Mouse (Mus musculus): ENCODE measurements around the gene S100a10. TPM values are rescaled to one million over a fixed set of nuclear protein-coding genes. Genes with fewer than 3 reads are reported as not detected.
"Not testable (repeated sequence)": the region's sequence is repeated elsewhere in the genome, so short reads cannot be mapped to it uniquely, and the experiment has no call there.

Gene S100a10
- total and polyA plus RNA-seq, 2 experiments from 2014 or later, result 68.9 to 134 TPM

- Histone ChIP-seq H3K36me3 (ENCODE audit: insufficient read depth, low read length) (no peaks in the 10 kb centered on the region), H3K27me3 (ENCODE audit: insufficient read depth, low read length) (no peaks in the 10 kb centered on the region), H3K9me3 (ENCODE audit: low read length) (no peaks in the 10 kb centered on the region), H3K27ac (ENCODE audit: low read depth, low read length) (no peak overlapping the region), H3K4me3 (ENCODE audit: low read depth, low read length) (no peak overlapping the region), H3K4me1 (ENCODE audit: insufficient read depth, low read length) (no peaks in the 10 kb centered on the region), H3K9ac (replicated peaks; ENCODE audit: low read length, poor library complexity, severe bottlenecking) (no peak overlapping the region), H3K4me2 (ENCODE audit: low read depth, low read length, poor library complexity, severe bottlenecking) (no peak overlapping the region)
- TF ChIP-seq CTCF (IDR thresholded peaks at IDR 0.05), result no peak
- 40% methylated on average over 2 of the region's 2 CpGs for WGBS
- no peak for ATAC-seq (ENCODE audit: low FRiP score)
- DNase-seq (ENCODE audit: low spot score), result no peak
Observed at GRCm38 (mm10) chr3:93537068-93537576, 17.8 kb upstream of the S100a10 start.

GRCm38 (mm10) chr3:93538486-93538885 lies 16.4 kb upstream of the S100a10 start:
- no peaks in the 10 kb centered on the region for H3K36me3 ChIP-seq (ENCODE audit: insufficient read depth, low read length)
- H3K9ac ChIP-seq (replicated peaks; ENCODE audit: low read length, poor library complexity, severe bottlenecking), result no peak overlapping the region
- no peak for DNase-seq (ENCODE audit: low spot score)
- H3K9me3 ChIP-seq (ENCODE audit: low read length), result no peaks in the 10 kb centered on the region
- TF ChIP-seq CTCF (IDR thresholded peaks at IDR 0.05), result no peak
- ATAC-seq (ENCODE audit: low FRiP score), result no peak
- WGBS, result 81% methylated on average over 2 of the region's 2 CpGs
- no peak overlapping the region for H3K4me3 ChIP-seq (ENCODE audit: low read depth, low read length)
- H3K4me2 ChIP-seq (ENCODE audit: low read depth, low read length, poor library complexity, severe bottlenecking), result no peak overlapping the region
- H3K27ac ChIP-seq (ENCODE audit: low read depth, low read length), result no peak overlapping the region
- no peaks in the 10 kb centered on the region for H3K4me1 ChIP-seq (ENCODE audit: insufficient read depth, low read length)
- H3K27me3 ChIP-seq (ENCODE audit: insufficient read depth, low read length), result no peaks in the 10 kb centered on the region

- Histone ChIP-seq H3K36me3 (ENCODE audit: insufficient read depth, low read length) (no peaks in the 10 kb centered on the region), H3K9me3 (ENCODE audit: low read length) (no peaks in the 10 kb centered on the region), H3K27me3 (ENCODE audit: insufficient read depth, low read length) (no peaks in the 10 kb centered on the region), H3K9ac (replicated peaks; ENCODE audit: low read length, poor library complexity, severe bottlenecking) (no peak overlapping the region), H3K27ac (ENCODE audit: low read depth, low read length) (no peak overlapping the region), H3K4me1 (ENCODE audit: insufficient read depth, low read length) (no peaks in the 10 kb centered on the region), H3K4me2 (ENCODE audit: low read depth, low read length, poor library complexity, severe bottlenecking) (no peak overlapping the region), H3K4me3 (ENCODE audit: low read depth, low read length) (no peak overlapping the region)
- no peak for TF ChIP-seq CTCF (IDR thresholded peaks at IDR 0.05)
- 61% methylated on average over 2 of the region's 2 CpGs for WGBS
- DNase-seq (ENCODE audit: low spot score), result no peak
- no peak for ATAC-seq (ENCODE audit: low FRiP score)
Observed at GRCm38 (mm10) chr3:93541501-93541900, 13.4 kb upstream of the S100a10 start.

- not testable (repeated sequence) for DNase-seq (ENCODE audit: low spot score); H3K27ac ChIP-seq (ENCODE audit: low read depth, low read length); H3K36me3 ChIP-seq (ENCODE audit: insufficient read depth, low read length); H3K9me3 ChIP-seq (ENCODE audit: low read length); H3K9ac ChIP-seq (replicated peaks; ENCODE audit: low read length, poor library complexity, severe bottlenecking); H3K4me3 ChIP-seq (ENCODE audit: low read depth, low read length); ATAC-seq (ENCODE audit: low FRiP score); H3K27me3 ChIP-seq (ENCODE audit: insufficient read depth, low read length); H3K4me2 ChIP-seq (ENCODE audit: low read depth, low read length, poor library complexity, severe bottlenecking); H3K4me1 ChIP-seq (ENCODE audit: insufficient read depth, low read length)
- 84% methylated on average over 6 of the region's 6 CpGs for WGBS
Observed at GRCm38 (mm10) chr3:93544170-93544569, 10.7 kb upstream of the S100a10 start.

- TF ChIP-seq CTCF (IDR thresholded peaks at IDR 0.05), result peak; percentile 85
- Histone ChIP-seq H3K4me2 (ENCODE audit: low read depth, low read length, poor library complexity, severe bottlenecking) (no peak overlapping the region), H3K4me3 (ENCODE audit: low read depth, low read length) (no peak overlapping the region), H3K27me3 (ENCODE audit: insufficient read depth, low read length) (no peaks in the 10 kb centered on the region), H3K4me1 (ENCODE audit: insufficient read depth, low read length) (no peaks in the 10 kb centered on the region), H3K36me3 (ENCODE audit: insufficient read depth, low read length) (no peaks in the 10 kb centered on the region), H3K9ac (replicated peaks; ENCODE audit: low read length, poor library complexity, severe bottlenecking) (no peak overlapping the region), H3K27ac (ENCODE audit: low read depth, low read length) (no peak overlapping the region), H3K9me3 (ENCODE audit: low read length) (no peaks in the 10 kb centered on the region)
- DNase-seq (ENCODE audit: low spot score), result peak; percentile 81
- peak; percentile 44; the same call in 1 of the 2 replicates for ATAC-seq (ENCODE audit: low FRiP score)
- WGBS, result 33% methylated on average over 7 of the region's 7 CpGs
Observed at GRCm38 (mm10) chr3:93547099-93547648, 7.7 kb upstream of the S100a10 start.

- no peaks in the 10 kb centered on the region for H3K27me3 ChIP-seq (ENCODE audit: insufficient read depth, low read length)
- no peaks in the 10 kb centered on the region for H3K9me3 ChIP-seq (ENCODE audit: low read length)
- no peak overlapping the region for H3K27ac ChIP-seq (ENCODE audit: low read depth, low read length)
- H3K4me2 ChIP-seq (ENCODE audit: low read depth, low read length, poor library complexity, severe bottlenecking), result no peak overlapping the region
- DNase-seq (ENCODE audit: low spot score), result no peak
- WGBS, result 84% methylated on average over 20 of the region's 20 CpGs
- no peaks in the 10 kb centered on the region for H3K36me3 ChIP-seq (ENCODE audit: insufficient read depth, low read length)
- no peaks in the 10 kb centered on the region for H3K4me1 ChIP-seq (ENCODE audit: insufficient read depth, low read length)
- H3K4me3 ChIP-seq (ENCODE audit: low read depth, low read length), result no peak overlapping the region
- no peak for ATAC-seq (ENCODE audit: low FRiP score)
- TF ChIP-seq CTCF (IDR thresholded peaks at IDR 0.05), result no peak
- H3K9ac ChIP-seq (replicated peaks; ENCODE audit: low read length, poor library complexity, severe bottlenecking), result no peak overlapping the region
Observed at GRCm38 (mm10) chr3:93547749-93548540, 6.9 kb upstream of the S100a10 start.

All from midbrain, postnatal 0 days (tissue).